Mouse (Mus musculus) A20 (cell line): ENCODE results near the gene Eif3b.
"Not testable (repeated sequence)": the region's sequence is repeated elsewhere in the genome, so short reads cannot be mapped to it uniquely, and the experiment has no call there.

Experiments used
- DNase-seq: peaks from one replicate; pipeline ENCODE4 v3.0.0-alpha.2; 2011; ENCODE audit warnings: low read depth, low spot score

Gene Eif3b

GRCm38 (mm10) chr5:140392701-140393100, 26.4 kb upstream of the Eif3b start:
- no peak for DNase-seq

- peak; percentile 77 for DNase-seq
Measured at GRCm38 (mm10) chr5:140396166-140396940, 22.8 kb upstream of the Eif3b start.

- no peak for DNase-seq
Measured at GRCm38 (mm10) chr5:140402640-140403270, 16.4 kb upstream of the Eif3b start.

GRCm38 (mm10) chr5:140405126-140405525, 14.0 kb upstream of the Eif3b start:
- DNase-seq = no peak

GRCm38 (mm10) chr5:140406666-140407065, 12.5 kb upstream of the Eif3b start:
- DNase-seq = no peak

GRCm38 (mm10) chr5:140408801-140409200, 10.3 kb upstream of the Eif3b start:
- DNase-seq = no peak

GRCm38 (mm10) chr5:140411339-140411738, 7.8 kb upstream of the Eif3b start:
- DNase-seq = peak; percentile 78

GRCm38 (mm10) chr5:140414647-140415046, 4.5 kb upstream of the Eif3b start:
- peak; percentile 48 for DNase-seq

GRCm38 (mm10) chr5:140418106-140418488, 1.0 kb upstream of the Eif3b start:
- no peak for DNase-seq

GRCm38 (mm10) chr5:140419442-140420080, 433 bp downstream of the Eif3b start:
- no peak for DNase-seq

GRCm38 (mm10) chr5:140420616-140421015, 1.5 kb downstream of the Eif3b start:
- no peak for DNase-seq

GRCm38 (mm10) chr5:140425016-140425783, 6.1 kb downstream of the Eif3b start:
- DNase-seq = no peak

GRCm38 (mm10) chr5:140439117-140439516, 20.0 kb downstream of the Eif3b start:
- not testable (repeated sequence) for DNase-seq

- DNase-seq = no peak
Measured at GRCm38 (mm10) chr5:140441406-140441805, 22.3 kb downstream of the Eif3b start.

GRCm38 (mm10) chr5:140444012-140444411, 24.9 kb downstream of the Eif3b start:
- no peak for DNase-seq

GRCm38 (mm10) chr5:140445345-140445744, 26.2 kb downstream of the Eif3b start, which contains the start of gene Gm4869:
Gene Gm4869 (plus strand): TSS chr5:140445645.
- no peak for DNase-seq

- DNase-seq = no peak
Measured at GRCm38 (mm10) chr5:140446054-140446453, 26.9 kb downstream of the Eif3b start.

- no peak for DNase-seq
Measured at GRCm38 (mm10) chr5:140454488-140454887, 35.4 kb downstream of the Eif3b start.

- DNase-seq = no peak
Measured at GRCm38 (mm10) chr5:140455466-140455865, 36.3 kb downstream of the Eif3b start.

GRCm38 (mm10) chr5:140461476-140461875, 42.3 kb downstream of the Eif3b start:
- no peak for DNase-seq

- DNase-seq = not testable (repeated sequence)
Measured at GRCm38 (mm10) chr5:140463151-140463550, 44.0 kb downstream of the Eif3b start.

GRCm38 (mm10) chr5:140464943-140465342, 45.8 kb downstream of the Eif3b start:
- no peak for DNase-seq
